Mouse (Mus musculus) T-helper 17 cell (primary cell): ENCODE data around the gene Safb.
"Not testable (repeated sequence)": the region's sequence is repeated elsewhere in the genome, so short reads cannot be mapped to it uniquely, and the experiment has no call there.

Source experiments
- in situ Hi-C, 2 experiments: fragments of 300-600 bp; cut with MboI, MseI; formaldehyde crosslinking; loops; 1 replicate in 1 of 2; 2 replicates in 1 of 2; pipeline ENCODE4 v1.15.1; 2025; ENCODE audit warnings: high pct_unique_total_duplicates in 2 of 2

The Safb gene

GRCm38 (mm10) chr17:56609452-56610171 lies 25.0 kb downstream of the Safb start, which contains the start of gene 2410015M20Rik:
Gene 2410015M20Rik (minus strand): TSS chr17:56609771.
- in situ Hi-C loops: no loop called here

DNA sequence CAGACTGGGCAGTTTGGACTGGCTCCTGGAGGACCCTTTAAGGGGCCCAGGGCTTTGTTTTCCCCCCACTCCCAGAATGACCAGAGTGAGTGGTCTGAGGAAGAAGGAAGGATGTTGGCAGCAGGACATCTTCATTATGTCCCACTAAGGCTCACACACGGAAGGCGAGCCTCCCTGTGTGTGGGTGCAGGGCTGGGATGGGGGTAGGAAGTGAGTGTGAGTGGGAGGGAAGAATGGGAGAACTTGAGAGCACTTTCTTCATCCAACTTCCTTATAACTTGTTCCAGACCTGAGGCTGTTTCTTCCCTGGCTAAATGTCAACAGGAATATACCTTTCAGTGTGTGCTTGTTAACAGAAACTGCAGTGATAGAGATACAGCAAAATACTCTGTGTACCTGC lies 26.7 kb downstream of the Safb start:
- in situ Hi-C loops: no loop called here

DNA sequence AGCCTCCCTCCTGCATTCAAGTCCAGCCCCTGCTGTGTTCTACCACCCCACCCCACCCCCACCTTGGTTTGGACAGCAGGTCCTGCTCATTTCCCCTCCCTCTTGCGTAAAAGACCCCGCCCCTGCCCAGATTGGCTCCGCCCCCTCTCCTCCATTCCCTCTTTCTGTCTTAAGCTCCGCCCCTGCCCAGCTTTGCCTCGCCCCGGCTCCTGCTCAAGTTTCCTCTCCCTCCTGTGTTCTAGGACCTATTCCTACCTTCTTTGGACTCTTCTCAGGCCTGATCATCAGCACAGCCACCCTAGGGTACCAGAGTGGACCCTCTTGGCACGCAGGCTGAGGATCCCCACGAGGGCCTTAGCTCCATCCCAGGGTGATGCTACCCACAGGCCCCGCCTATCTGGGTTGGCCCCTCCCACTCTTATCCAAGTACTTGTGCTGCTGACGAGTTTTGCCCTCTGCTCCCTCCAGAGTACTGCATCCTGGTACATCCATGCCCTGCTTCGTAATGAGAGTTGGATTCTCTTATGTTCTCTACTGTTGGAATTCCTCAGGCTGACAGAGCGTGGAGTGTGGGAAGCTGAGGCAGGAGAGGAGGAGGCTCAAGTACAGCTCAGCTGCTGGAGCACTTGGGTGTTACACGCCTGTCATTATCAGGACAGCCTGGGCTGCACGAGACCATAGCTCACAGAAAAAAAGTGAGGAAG lies 27.4 kb downstream of the Safb start:
- in situ Hi-C loops: no loop called here

- in situ Hi-C loops: not testable (repeated sequence)
These were observed 27.9 kb downstream of the Safb start for GRCm38 (mm10) chr17:56612565-56612939.

DNA sequence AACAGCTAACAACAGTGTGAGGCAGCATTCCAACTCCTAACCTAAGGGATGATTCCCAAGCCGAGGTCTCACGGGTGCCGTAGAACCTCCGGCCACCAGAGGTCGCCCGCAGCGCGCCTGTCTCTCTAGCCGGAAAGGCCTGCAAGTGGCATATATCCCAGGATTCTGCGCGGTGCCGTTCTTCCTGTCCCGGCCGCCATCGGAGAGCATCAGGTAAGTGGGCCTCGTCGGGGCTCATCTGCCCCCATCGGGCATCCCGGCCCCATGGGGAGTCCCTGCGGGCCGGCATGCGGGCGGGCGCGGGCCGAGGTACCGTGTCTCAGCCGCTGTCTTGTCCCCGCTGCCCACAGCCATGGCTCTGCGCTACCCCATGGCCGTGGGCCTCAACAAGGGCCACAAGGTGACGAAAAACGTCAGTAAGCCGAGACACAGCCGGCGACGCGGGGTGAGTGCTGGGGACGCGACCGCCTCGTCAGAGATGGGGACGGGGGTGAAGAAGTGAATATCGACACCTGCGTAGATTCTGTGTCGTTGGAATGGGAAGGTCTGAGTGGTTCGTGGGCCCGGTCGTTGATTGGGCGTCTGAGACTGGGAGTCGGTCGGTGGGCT lies 28.7 kb downstream of the Safb start, which contains the start of gene Rpl36:
TSS of gene Rpl36 (plus strand) at position 181 of the 609 bp plus-strand sequence.
- in situ Hi-C loops: no loop called here

- in situ Hi-C loops: not testable (repeated sequence)
These were observed 29.3 kb downstream of the Safb start for GRCm38 (mm10) chr17:56613893-56614292.

DNA sequence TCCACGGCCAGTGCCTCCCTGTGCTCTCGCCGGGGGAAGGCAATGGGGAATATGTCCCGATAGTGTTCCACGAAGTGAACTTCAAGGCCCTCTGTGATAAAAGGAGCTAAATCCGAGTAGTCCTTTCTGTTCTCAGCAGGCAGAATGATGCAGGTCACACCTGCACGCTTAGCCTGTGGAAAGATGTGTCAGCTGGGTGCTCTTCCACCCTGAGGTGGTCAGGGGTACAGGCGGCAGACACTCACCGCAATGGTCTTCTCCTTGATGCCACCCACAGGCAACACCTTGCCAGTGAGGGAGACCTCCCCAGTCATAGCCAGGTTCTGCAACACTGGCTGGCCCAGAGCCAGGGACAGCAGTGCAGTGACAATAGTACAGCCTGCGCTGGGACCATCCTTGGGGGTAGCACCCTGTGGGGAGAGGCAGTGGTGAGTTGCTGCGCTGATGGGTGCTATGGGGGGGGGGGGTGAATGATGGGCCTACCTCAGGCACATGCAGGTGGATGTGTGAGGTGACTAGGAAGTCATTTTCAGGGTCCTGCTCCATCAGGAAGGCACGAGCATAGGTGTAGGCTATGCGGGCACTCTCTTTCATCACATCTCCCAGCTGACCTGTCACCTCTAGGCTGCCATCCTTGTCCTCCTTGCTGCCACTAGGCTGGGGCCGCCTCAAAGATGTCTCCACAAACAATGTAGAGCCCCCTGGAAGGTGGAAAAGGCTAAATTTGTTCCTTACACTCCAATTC lies 29.9 kb downstream of the Safb start:
- in situ Hi-C loops: loop anchor here in 1 of 2 experiments (5.0 kb wide), 1 partner anchor 53 kb away; no protein-coding TSS in a partner anchor

GRCm38 (mm10) chr17:56615136-56615784 lies 30.6 kb downstream of the Safb start:
- in situ Hi-C loops: loop anchor here in 1 of 2 experiments (5.0 kb wide), 1 partner anchor 52 kb away; no protein-coding TSS in a partner anchor

GRCm38 (mm10) chr17:56615792-56616191 lies 31.2 kb downstream of the Safb start:
- in situ Hi-C loops: loop anchor here in 1 of 2 experiments (5.0 kb wide), 1 partner anchor 52 kb away; no protein-coding TSS in a partner anchor

- in situ Hi-C loops: loop anchor here in 1 of 2 experiments (5.0 kb wide), 1 partner anchor 51 kb away; no protein-coding TSS in a partner anchor
These were observed 32.1 kb downstream of the Safb start for GRCm38 (mm10) chr17:56616725-56617124.

DNA sequence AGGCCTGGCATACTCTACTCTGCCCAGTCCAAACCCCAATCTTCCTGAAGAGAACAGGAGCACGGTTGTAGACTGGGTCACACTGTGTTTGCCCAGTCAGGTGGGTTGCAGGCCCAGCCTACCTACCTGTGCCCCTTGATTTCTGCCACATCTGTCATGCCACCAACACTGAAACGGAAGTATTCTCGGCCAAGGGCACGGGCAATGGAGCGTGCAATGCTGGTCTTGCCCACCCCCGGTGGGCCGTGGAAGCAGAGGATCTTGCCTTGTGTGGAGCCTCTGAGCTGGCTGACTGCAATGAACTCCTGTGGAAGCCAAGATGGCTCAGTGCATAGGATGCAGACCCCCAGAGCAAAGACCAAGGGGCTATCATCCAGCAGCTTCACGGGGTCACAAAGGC lies 33.0 kb downstream of the Safb start:
- in situ Hi-C loops: loop anchor here in 1 of 2 experiments (5.0 kb wide), 1 partner anchor 50 kb away; no protein-coding TSS in a partner anchor

DNA sequence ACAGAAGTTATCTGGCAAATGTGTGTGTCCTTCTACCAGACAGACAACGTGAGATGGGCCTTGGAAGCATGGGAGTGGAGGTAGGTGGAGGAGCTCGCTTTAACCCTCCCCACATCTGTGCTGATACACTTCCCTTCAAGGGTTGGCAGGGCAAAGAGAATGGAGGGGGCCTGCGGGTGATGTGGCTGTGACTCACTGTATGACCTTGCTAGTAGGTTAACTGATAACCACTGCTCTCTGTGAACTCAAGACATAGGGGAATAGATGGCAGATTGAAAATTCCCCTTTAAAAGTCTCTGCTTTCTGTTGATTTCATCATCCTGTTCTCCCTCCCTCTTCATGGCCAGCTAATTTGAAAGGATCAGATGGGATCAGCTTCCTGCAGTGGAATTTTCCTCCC lies 40.9 kb downstream of the Safb start:
- in situ Hi-C loops: loop anchor here (5.0 kb wide), 2 partner anchors 42 to 97 kb away; no protein-coding TSS in a partner anchor

DNA sequence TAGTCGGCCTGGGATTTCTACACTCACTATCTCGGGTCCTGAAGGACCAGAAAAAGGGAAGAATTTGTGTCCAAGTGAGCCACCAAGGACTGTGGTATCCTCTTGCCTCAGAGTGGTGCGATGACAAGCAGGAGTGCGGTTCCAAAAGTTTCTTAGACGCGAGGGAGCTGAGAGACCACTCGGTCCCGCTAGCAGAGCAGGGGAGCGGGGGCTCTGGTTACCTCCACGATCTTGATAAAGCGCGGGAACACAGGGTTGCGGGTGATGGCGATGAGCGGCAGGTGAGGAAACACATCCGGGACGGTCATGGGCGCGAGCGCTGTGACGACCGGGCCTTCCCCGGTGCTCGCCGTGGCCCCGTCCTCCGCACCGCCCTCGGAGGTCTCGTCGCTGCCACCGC lies 41.6 kb downstream of the Safb start:
- in situ Hi-C loops: loop anchor here (5.0 kb wide), 2 partner anchors 41 to 96 kb away; no protein-coding TSS in a partner anchor

DNA sequence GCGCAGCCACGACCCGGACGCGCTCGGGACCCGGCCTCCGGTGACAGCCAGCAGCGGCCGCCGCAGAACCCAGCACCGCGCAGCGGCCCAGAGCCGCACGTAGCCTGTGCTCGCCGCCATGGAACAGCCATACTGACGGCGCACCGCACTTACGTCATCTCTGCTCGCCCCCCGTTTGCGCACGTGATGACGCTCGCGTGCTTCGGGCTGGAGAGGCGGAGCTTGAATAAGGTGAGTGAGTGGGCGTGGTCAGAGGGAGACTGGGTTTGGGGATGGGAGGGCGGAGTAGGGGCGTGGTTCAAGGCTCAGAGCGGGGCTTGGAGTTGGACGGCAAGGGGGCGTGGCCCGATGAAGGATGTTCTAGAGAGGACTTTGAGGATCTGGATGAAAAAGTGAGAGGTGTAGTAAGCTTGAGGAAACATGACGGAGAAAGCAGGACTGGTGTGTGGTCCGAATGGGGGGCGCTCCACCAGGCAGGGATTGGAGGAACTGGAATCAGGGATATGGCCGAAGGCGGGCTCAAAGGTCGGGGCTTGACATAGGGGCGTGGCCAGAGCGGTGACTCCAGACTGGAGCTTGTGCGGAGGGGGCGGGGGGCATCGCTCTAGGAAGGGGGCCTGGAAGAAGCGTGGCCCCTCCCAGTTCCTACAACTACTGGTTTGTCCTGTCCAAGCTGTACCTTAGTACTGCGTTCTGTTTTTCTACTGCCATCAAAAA lies 42.3 kb downstream of the Safb start, which contains the start of gene Lonp1:
TSS of gene Lonp1 (minus strand) at position 134 of the 717 bp plus-strand sequence.
- in situ Hi-C loops: loop anchor here (5.0 kb wide), 2 partner anchors 40 to 95 kb away; no protein-coding TSS in a partner anchor

- in situ Hi-C loops: loop anchor here (5.0 kb wide), 2 partner anchors 40 to 95 kb away; no protein-coding TSS in a partner anchor
These were observed 43.1 kb downstream of the Safb start, which contains the start of gene Catsperd for GRCm38 (mm10) chr17:56627530-56628277. Gene Catsperd (plus strand): TSS chr17:56628143.

- in situ Hi-C loops: loop anchor here (5.0 kb wide), 2 partner anchors 37 to 92 kb away; no protein-coding TSS in a partner anchor
These were observed 45.5 kb downstream of the Safb start for GRCm38 (mm10) chr17:56629800-56630781.

GRCm38 (mm10) chr17:56631807-56632206 lies 47.2 kb downstream of the Safb start:
- in situ Hi-C loops: no loop called here

DNA sequence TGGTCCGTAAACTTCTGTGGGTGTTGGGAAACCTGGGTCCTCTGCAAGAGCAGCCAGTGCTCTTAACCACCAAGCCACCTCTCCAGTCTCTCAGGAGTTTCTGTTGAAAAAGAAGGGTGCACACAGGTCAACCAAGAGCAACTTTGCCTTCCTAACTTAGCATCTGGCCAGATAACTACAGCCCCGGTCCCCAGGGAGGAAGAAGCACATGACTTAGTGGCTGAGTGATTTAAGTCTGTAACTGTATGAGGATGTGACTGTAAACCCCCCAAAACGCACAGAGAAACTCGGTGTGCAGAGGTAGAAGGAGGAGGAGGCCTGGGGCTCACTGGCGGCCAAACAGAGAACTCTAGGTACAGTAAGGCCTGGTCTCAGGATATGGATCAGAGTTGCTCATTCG lies 49.4 kb downstream of the Safb start:
- in situ Hi-C loops: no loop called here
